Mouse (Mus musculus) heart, embryonic 13.5 days (tissue): ENCODE measurements around the gene Mast4. TPM values are rescaled to one million over a fixed set of nuclear protein-coding genes. Genes with fewer than 3 reads are reported as not detected.

Experiments used
- ATAC-seq: fragments of 200-750 bp; cut with Nextera tagmentation; 2 replicates; pipeline ENCODE4 v1.8.0; 2017; ENCODE audit warnings: moderate TSS enrichment; ENCODE audit not compliant: insufficient number of reproducible peaks, low FRiP score, low TSS enrichment; ENCODE audit errors: extremely low read depth
- H3K27ac ChIP-seq: fragments of 300-500 bp; sonication (generic); replicated peaks from 2 replicates; pipeline ENCODE4 v1.5.1; 2015; ENCODE audit warnings: moderate library complexity, mild to moderate bottlenecking, inconsistent platforms
- H3K27me3 ChIP-seq: fragments of 300-500 bp; sonication (generic); replicated peaks from 2 replicates; pipeline ENCODE4 v1.6.1; 2015; ENCODE audit warnings: mild to moderate bottlenecking, inconsistent platforms
- H3K36me3 ChIP-seq: fragments of 300-500 bp; sonication (generic); 2 replicates; pipeline ENCODE4 v1.6.1; 2015; ENCODE audit warnings: mild to moderate bottlenecking, inconsistent platforms
- H3K4me1 ChIP-seq: fragments of 300-500 bp; sonication (generic); 2 replicates; pipeline ENCODE4 v1.6.1; 2015; ENCODE audit warnings: inconsistent platforms
- H3K4me2 ChIP-seq: fragments of 300-500 bp; sonication (generic); 2 replicates; pipeline ENCODE4 v1.6.1; 2015; ENCODE audit warnings: inconsistent platforms, mild to moderate bottlenecking, moderate library complexity
- H3K4me3 ChIP-seq: fragments of 300-500 bp; sonication (generic); 2 replicates; pipeline ENCODE4 v1.5.1; 2015; ENCODE audit warnings: moderate library complexity, mild to moderate bottlenecking, inconsistent platforms
- H3K9ac ChIP-seq: fragments of 300-500 bp; sonication (generic); 2 replicates; pipeline ENCODE4 v1.6.1; 2015; ENCODE audit warnings: inconsistent platforms, mild to moderate bottlenecking, moderate library complexity
- H3K9me3 ChIP-seq: fragments of 300-500 bp; sonication (generic); 2 replicates; pipeline ENCODE4 v1.6.1; 2016; ENCODE audit warnings: inconsistent platforms
- WGBS: fragments of 180-500 bp; shearing (Covaris S2); methylation state at CpG from one replicate; pipeline ENCODE4 v1.1.7; 2015; ENCODE audit warnings: mixed read lengths; 5-methylcytosine and 5-hydroxymethylcytosine counted together
- polyA plus RNA-seq: library from polyadenylated mRNA; unstranded; fragments of >200 nt; fragmentation: Nextera tagmentation; extraction: Ambion mirVana; gene quantifications from 2 replicates; pipeline ENCODE4 v1.2.1, GENCODE M21; 2015

Mast4 gene
- polyA plus RNA-seq, 1 experiment from 2014 or later: 36.8 TPM

DNA sequence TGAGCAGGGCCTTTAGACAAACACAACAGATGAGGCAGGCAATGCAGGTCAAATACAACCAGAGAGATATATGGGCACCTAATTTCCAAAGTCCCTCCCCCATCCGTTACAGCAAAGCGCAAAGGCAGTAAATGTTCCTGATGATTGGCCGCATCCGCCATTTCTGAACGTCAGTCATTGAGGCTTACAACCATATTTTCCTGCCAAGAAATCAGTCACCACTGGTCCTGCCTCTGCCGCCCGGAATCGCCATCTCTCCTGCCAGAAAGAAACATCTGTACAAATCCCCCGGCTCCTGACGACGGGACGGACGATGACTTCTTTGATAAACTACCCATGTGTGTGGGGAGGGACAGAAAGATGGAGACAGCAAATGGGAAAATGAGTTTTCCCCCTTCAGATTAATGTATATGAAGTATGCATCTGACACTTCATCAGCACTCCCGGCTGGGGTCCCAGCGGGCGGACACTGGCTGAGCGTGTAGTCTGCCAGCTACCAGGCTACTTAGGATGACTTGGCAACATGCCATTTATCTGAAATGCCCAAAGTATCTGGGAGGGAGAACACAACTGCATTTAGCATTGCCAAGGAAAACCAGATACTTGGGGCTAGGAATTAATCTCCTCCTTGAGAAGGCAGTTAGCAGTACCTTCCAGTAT lies 198.9 kb downstream of the Mast4 start:
- no peak overlapping the region for H3K4me2 ChIP-seq
- 0 out of 2 replicates have a peak, but pooled peaks cover 7% of the 10 kb centered on the region for H3K36me3 ChIP-seq
- H3K27me3 ChIP-seq: no peaks in the 10 kb centered on the region
- ATAC-seq: no peak
- H3K4me3 ChIP-seq: no peak overlapping the region
- H3K9me3 ChIP-seq: peaks cover 6% of the 10 kb centered on the region; the same call in 1 of the 2 replicates
- H3K27ac ChIP-seq: no peak overlapping the region
- H3K4me1 ChIP-seq: peaks cover 19% of the 10 kb centered on the region
- H3K9ac ChIP-seq: no peak overlapping the region
- 80% methylated on average over 17 of the region's 17 CpGs for WGBS

GRCm38 (mm10) chr13:103131781-103132180 lies 202.5 kb downstream of the Mast4 start:
- Histone ChIP-seq H3K9ac (no peak overlapping the region), H3K4me3 (no peak overlapping the region), H3K9me3 (peaks cover under 1% of the 10 kb centered on the region; the same call in 1 of the 2 replicates), H3K27ac (no peak overlapping the region), H3K4me1 (peaks cover 26% of the 10 kb centered on the region), H3K4me2 (no peak overlapping the region), H3K27me3 (no peaks in the 10 kb centered on the region), H3K36me3 (0 out of 2 replicates have a peak, but pooled peaks cover under 1% of the 10 kb centered on the region)
- no peak for ATAC-seq
- 72% methylated on average over 2 of the region's 2 CpGs for WGBS

DNA sequence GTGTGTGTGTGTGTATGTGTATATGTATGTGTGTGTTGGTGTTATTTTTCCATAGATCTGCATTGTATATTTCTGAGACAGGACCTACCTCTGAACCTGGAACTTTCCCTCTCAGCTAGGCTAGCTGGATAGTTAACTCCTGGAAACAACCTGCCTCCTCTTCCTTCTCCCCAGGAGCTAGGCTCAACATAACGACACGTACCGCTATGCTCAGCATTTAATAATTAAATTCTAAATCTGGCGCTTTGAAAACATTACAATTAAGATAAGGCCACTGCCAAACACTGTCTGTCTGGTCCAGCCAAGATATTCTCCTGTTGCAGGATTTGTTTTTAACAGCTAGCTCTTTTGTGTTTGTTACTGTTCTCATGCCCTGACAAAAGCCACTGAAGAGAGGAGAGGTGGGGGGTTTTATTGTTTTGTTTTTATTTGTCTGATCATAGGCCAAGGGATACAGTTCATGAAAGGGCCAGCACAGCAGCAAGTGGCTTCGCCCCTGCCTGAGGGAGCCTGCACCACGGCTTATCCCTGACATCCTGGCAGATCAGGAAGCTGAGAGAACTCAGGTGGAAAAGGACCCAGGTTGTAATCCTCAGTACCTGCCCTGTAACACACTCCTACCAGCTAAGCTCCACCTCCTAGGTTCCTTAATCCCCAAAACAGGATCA lies 205.0 kb downstream of the Mast4 start:
- ATAC-seq: no peak
- Histone ChIP-seq H3K4me2 (no peak overlapping the region), H3K4me3 (no peak overlapping the region), H3K9me3 (no peaks in the 10 kb centered on the region), H3K27ac (peak overlapping the region; percentile 86), H3K36me3 (no peaks in the 10 kb centered on the region), H3K27me3 (no peaks in the 10 kb centered on the region), H3K4me1 (peaks cover 19% of the 10 kb centered on the region), H3K9ac (no peak overlapping the region)
- WGBS: 36% methylated on average over 6 of the region's 6 CpGs

DNA sequence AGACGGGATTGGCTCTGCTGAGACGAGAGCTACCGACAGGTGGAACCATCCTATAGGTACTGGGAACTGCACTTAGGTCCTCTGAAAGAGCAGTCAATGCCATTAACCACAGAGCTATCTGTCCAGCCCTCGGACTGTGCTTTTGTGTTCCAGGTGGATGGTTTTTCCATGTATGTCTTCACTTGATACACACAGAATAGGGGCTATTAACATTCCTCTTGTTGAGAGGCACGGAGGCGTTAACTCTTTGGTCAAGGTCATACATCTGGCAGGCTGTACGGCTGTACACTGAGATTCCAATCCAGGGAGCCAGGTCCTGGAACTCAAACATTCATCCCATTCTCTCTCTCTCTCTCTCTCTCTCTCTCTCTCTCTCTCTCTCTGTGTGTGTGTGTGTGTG lies 205.6 kb downstream of the Mast4 start:
- WGBS: 46% methylated on average over 7 of the region's 7 CpGs
- Histone ChIP-seq H3K9me3 (no peaks in the 10 kb centered on the region), H3K36me3 (no peaks in the 10 kb centered on the region), H3K9ac (no peak overlapping the region), H3K4me3 (no peak overlapping the region), H3K4me1 (peaks cover 19% of the 10 kb centered on the region), H3K27me3 (no peaks in the 10 kb centered on the region), H3K4me2 (no peak overlapping the region), H3K27ac (peak overlapping the region; percentile 86)
- ATAC-seq: peak; percentile 70; the same call in 1 of the 2 replicates

GRCm38 (mm10) chr13:103127594-103127993 lies 206.7 kb downstream of the Mast4 start:
- H3K9me3 ChIP-seq: no peaks in the 10 kb centered on the region
- H3K9ac ChIP-seq: no peak overlapping the region
- no peaks in the 10 kb centered on the region for H3K36me3 ChIP-seq
- no peak overlapping the region for H3K27ac ChIP-seq
- no peak overlapping the region for H3K4me3 ChIP-seq
- no peak overlapping the region for H3K4me2 ChIP-seq
- 79% methylated on average over 5 of the region's 5 CpGs for WGBS
- H3K4me1 ChIP-seq: peaks cover 19% of the 10 kb centered on the region
- ATAC-seq: no peak
- no peaks in the 10 kb centered on the region for H3K27me3 ChIP-seq

DNA sequence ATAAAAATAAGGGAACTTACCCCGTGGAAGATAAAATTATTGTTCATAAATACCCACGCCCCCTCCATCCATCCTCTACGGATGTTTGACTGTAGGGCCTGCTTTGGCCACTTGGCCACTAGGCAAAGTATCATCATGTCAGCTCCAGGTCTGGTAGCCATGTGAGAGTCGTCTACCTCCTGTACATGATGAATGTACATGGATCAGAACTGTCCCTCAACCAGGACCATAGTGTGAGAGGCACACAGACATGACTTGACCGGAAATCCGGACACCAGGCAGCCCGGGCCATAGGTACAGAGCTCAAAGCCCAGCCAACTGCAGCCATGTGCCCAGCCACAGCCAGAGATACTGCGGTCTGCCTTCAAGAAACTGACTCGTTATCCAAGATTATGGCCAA lies 210.6 kb downstream of the Mast4 start:
- no peaks in the 10 kb centered on the region for H3K36me3 ChIP-seq
- no peak overlapping the region for H3K4me3 ChIP-seq
- H3K27ac ChIP-seq: no peak overlapping the region
- peaks cover 31% of the 10 kb centered on the region for H3K4me1 ChIP-seq
- H3K9ac ChIP-seq: no peak overlapping the region
- H3K9me3 ChIP-seq: no peaks in the 10 kb centered on the region
- no peak overlapping the region for H3K4me2 ChIP-seq
- ATAC-seq: no peak
- 79% methylated on average over 9 of the region's 9 CpGs for WGBS
- no peaks in the 10 kb centered on the region for H3K27me3 ChIP-seq

- peak overlapping the region; percentile 53 for H3K4me2 ChIP-seq
- no peaks in the 10 kb centered on the region for H3K36me3 ChIP-seq
- H3K27ac ChIP-seq: no peak overlapping the region
- H3K9ac ChIP-seq: peak overlapping the region; percentile 57; the same call in 1 of the 2 replicates
- no peaks in the 10 kb centered on the region for H3K9me3 ChIP-seq
- no peak for ATAC-seq
- peaks cover 22% of the 10 kb centered on the region for H3K4me1 ChIP-seq
- H3K27me3 ChIP-seq: no peaks in the 10 kb centered on the region
- no peak overlapping the region for H3K4me3 ChIP-seq
- 30% methylated on average over 22 of the region's 22 CpGs for WGBS
Measured at GRCm38 (mm10) chr13:103121796-103122792, 212.2 kb downstream of the Mast4 start.

DNA sequence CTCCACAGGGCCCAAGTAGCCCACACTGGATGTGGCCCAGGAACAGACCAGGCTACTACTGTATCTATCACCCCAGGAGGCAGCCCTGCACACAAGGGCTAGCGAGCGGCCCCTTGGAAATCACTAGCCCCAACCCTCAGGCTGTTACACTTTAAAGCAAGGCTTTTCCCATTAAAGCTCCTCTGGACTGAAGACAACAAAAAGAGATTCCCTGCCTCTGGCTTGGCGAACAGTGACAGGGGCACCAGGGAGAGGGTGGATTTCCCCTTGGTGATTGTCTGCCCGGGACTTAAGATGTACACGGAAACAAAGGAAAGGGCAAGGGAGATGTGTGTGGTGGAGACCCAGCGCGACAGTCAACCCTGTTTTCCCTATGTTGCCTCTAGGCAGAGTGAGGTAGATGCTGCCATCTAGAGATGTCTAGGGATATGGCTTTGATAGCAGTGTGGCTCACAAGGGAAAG lies 213.6 kb downstream of the Mast4 start:
- Histone ChIP-seq H3K27me3 (no peaks in the 10 kb centered on the region), H3K36me3 (no peaks in the 10 kb centered on the region), H3K9ac (peak overlapping the region; percentile 70), H3K4me1 (peaks cover 22% of the 10 kb centered on the region), H3K4me2 (peak overlapping the region; percentile 57), H3K4me3 (peak overlapping the region; percentile 32), H3K9me3 (no peaks in the 10 kb centered on the region), H3K27ac (no peak overlapping the region)
- no peak for ATAC-seq
- 10% methylated on average over 7 of the region's 7 CpGs for WGBS

DNA sequence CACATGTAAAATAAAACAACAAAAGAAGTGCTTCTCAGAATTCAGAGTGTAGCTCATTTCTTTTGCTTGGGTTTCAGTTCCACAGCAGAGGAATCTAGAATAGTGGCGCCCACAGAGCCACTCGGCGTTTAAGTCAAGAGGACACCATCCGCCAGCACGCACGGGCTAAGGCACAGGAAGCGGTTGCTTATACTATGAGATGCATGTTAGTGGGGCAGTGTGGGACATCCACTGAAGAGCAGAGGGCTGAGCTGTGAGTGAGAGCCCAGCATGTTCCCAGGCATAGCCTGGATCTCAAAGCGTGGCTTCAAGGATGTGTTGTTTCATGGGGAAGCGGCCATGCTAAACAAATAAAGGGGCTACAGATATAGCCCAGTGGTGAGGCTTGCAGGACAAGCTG lies 214.6 kb downstream of the Mast4 start:
- H3K36me3 ChIP-seq: no peaks in the 10 kb centered on the region
- H3K4me3 ChIP-seq: no peak overlapping the region
- 86% methylated on average over 9 of the region's 9 CpGs for WGBS
- H3K27me3 ChIP-seq: no peaks in the 10 kb centered on the region
- H3K27ac ChIP-seq: no peak overlapping the region
- H3K4me2 ChIP-seq: no peak overlapping the region
- H3K4me1 ChIP-seq: peaks cover 29% of the 10 kb centered on the region
- ATAC-seq: no peak
- no peak overlapping the region for H3K9ac ChIP-seq
- no peaks in the 10 kb centered on the region for H3K9me3 ChIP-seq

DNA sequence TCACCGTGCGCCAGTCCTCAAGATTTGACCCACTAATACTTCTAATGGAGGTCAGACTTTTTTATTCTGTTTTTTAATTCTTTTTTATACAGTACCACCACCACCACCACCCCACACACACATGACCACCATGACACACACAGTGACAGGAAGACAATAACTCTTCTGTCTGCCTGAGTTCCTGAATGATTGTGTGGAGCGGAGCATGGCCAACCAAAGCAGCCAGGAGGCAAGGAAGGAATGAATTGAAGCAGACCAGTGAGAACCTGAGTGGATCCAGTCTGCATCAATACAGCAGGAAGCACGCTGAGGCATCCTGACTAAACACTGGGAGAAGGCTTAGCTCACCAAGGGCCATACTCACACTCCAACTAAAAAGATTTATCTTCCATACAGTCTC lies 219.2 kb downstream of the Mast4 start:
- no peaks in the 10 kb centered on the region for H3K36me3 ChIP-seq
- no peak overlapping the region for H3K4me3 ChIP-seq
- WGBS: 82% methylated on average over 4 of the region's 4 CpGs
- H3K27ac ChIP-seq: no peak overlapping the region
- ATAC-seq: no peak
- no peak overlapping the region for H3K9ac ChIP-seq
- H3K27me3 ChIP-seq: no peaks in the 10 kb centered on the region
- no peak overlapping the region for H3K4me2 ChIP-seq
- H3K4me1 ChIP-seq: peaks cover 37% of the 10 kb centered on the region
- H3K9me3 ChIP-seq: no peaks in the 10 kb centered on the region

DNA sequence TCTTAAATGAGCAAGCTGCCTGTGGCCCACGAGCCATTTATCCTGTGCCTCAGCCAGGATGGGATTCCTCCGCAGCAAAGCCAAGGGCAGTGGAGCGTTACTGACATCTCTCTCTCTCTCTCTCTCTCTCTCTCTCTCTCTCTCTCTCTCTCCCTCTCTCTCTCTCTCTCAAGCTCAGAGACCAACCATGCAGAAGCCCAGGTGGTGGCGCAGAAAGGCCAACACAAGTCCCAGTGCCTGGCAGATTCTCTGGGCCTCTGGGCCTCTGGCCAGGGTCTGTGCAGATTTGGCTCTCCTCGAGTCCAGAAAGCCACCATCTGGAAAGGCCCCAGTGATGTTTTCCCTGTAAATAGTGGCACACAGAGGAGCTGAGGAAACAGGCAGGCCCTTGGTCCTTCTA lies 220.0 kb downstream of the Mast4 start:
- ATAC-seq: peak; percentile 25; the same call in 1 of the 2 replicates
- Histone ChIP-seq H3K4me1 (peaks cover 43% of the 10 kb centered on the region), H3K9ac (no peak overlapping the region), H3K27ac (peak overlapping the region; percentile 63), H3K36me3 (no peaks in the 10 kb centered on the region), H3K27me3 (no peaks in the 10 kb centered on the region), H3K4me3 (no peak overlapping the region), H3K4me2 (no peak overlapping the region), H3K9me3 (no peaks in the 10 kb centered on the region)
- 22% methylated on average over 5 of the region's 5 CpGs for WGBS
